Mouse (Mus musculus) embryonic facial prominence, embryonic 15.5 days (tissue): ENCODE data around the gene Serping1. TPM values are rescaled to one million over a fixed set of nuclear protein-coding genes. Genes with fewer than 3 reads are reported as not detected.

Source experiments
- ATAC-seq: fragments of 200-750 bp; cut with Nextera tagmentation; 2 replicates; pipeline ENCODE4 v1.8.0; 2017; ENCODE audit warnings: low read depth, moderate TSS enrichment; ENCODE audit not compliant: insufficient number of reproducible peaks, low FRiP score, low TSS enrichment
- H3K27ac ChIP-seq: fragments of 300-500 bp; sonication (generic); replicated peaks from 2 replicates; pipeline ENCODE4 v1.5.1; 2015; ENCODE audit warnings: mild to moderate bottlenecking, inconsistent platforms
- H3K27me3 ChIP-seq: fragments of 300-500 bp; sonication (generic); 2 replicates; pipeline ENCODE4 v1.6.1; 2015; ENCODE audit warnings: inconsistent platforms
- H3K36me3 ChIP-seq: fragments of 300-500 bp; sonication (generic); 2 replicates; pipeline ENCODE4 v1.6.1; 2015; ENCODE audit warnings: mild to moderate bottlenecking, inconsistent platforms
- H3K4me1 ChIP-seq: fragments of 300-500 bp; sonication (generic); 2 replicates; pipeline ENCODE4 v1.6.1; 2015; ENCODE audit warnings: inconsistent platforms
- H3K4me2 ChIP-seq: fragments of 300-500 bp; sonication (generic); replicated peaks from 2 replicates; pipeline ENCODE4 v1.6.1; 2015; ENCODE audit warnings: mild to moderate bottlenecking, inconsistent platforms
- H3K4me3 ChIP-seq: fragments of 300-500 bp; sonication (generic); replicated peaks from 2 replicates; pipeline ENCODE4 v1.5.1; 2015; ENCODE audit warnings: mild to moderate bottlenecking, inconsistent platforms
- H3K9ac ChIP-seq: fragments of 300-500 bp; sonication (generic); 2 replicates; pipeline ENCODE4 v1.6.1; 2015; ENCODE audit warnings: inconsistent platforms
- H3K9me3 ChIP-seq: fragments of 300-500 bp; sonication (generic); replicated peaks from 2 replicates; pipeline ENCODE4 v1.6.1; 2016; ENCODE audit warnings: inconsistent platforms
- WGBS: fragments of 180-500 bp; shearing (Covaris S2); methylation state at CpG from one replicate; pipeline ENCODE4 v1.1.7; 2015; 5-methylcytosine and 5-hydroxymethylcytosine counted together
- polyA plus RNA-seq: library from polyadenylated mRNA; unstranded; fragments of >200 nt; fragmentation: Nextera tagmentation; extraction: Ambion mirVana; gene quantifications from 2 replicates; pipeline ENCODE4 v1.2.1, GENCODE M21; 2015

Gene Serping1
- polyA plus RNA-seq, 1 experiment from 2014 or later: 48.0 TPM

GRCm38 (mm10) chr2:84800304-84800703 lies 25.1 kb upstream of the Serping1 start:
- no peak overlapping the region for H3K9ac ChIP-seq
- no peak for ATAC-seq
- H3K9me3 ChIP-seq: no peaks in the 10 kb centered on the region
- WGBS: 78% methylated on average over 4 of the region's 4 CpGs
- H3K36me3 ChIP-seq: no peaks in the 10 kb centered on the region
- H3K4me1 ChIP-seq: peaks cover 4% of the 10 kb centered on the region; the same call in 1 of the 2 replicates
- H3K27me3 ChIP-seq: no peaks in the 10 kb centered on the region
- no peak overlapping the region for H3K4me2 ChIP-seq
- no peak overlapping the region for H3K4me3 ChIP-seq
- H3K27ac ChIP-seq: no peak overlapping the region

GRCm38 (mm10) chr2:84799041-84799561 lies 23.9 kb upstream of the Serping1 start:
- peaks cover 4% of the 10 kb centered on the region; the same call in 1 of the 2 replicates for H3K4me1 ChIP-seq
- no peaks in the 10 kb centered on the region for H3K9me3 ChIP-seq
- H3K27me3 ChIP-seq: no peaks in the 10 kb centered on the region
- peak overlapping the region; percentile 34; the same call in 1 of the 2 replicates for H3K27ac ChIP-seq
- peak overlapping the region; percentile 81 for H3K4me2 ChIP-seq
- 0 out of 2 replicates have a peak, but pooled peaks have one; percentile 44 for ATAC-seq
- WGBS: under 1% methylated on average over 16 of the region's 16 CpGs
- H3K9ac ChIP-seq: peak overlapping the region; percentile 1; the same call in 1 of the 2 replicates
- H3K4me3 ChIP-seq: peak overlapping the region; percentile 46
- no peaks in the 10 kb centered on the region for H3K36me3 ChIP-seq

- no peaks in the 10 kb centered on the region for H3K27me3 ChIP-seq
- ATAC-seq: peak; percentile 68
- under 1% methylated on average over 21 of the region's 21 CpGs for WGBS
- H3K9me3 ChIP-seq: no peaks in the 10 kb centered on the region
- peak within 1 kb of the TSS; percentile 34; the same call in 1 of the 2 replicates for H3K27ac ChIP-seq
- H3K4me2 ChIP-seq: peak within 1 kb of the TSS; percentile 81
- no peaks in the 10 kb centered on the region for H3K36me3 ChIP-seq
- peak within 1 kb of the TSS; percentile 46 for H3K4me3 ChIP-seq
- H3K4me1 ChIP-seq: peaks cover 4% of the 10 kb centered on the region; the same call in 1 of the 2 replicates
- H3K9ac ChIP-seq: peak within 1 kb of the TSS; percentile 1; the same call in 1 of the 2 replicates
These were observed 23.3 kb upstream of the Serping1 start, which contains the start of gene Ube2l6 for GRCm38 (mm10) chr2:84798493-84798921. Gene Ube2l6, plus strand, starts transcription at chr2:84798828.

- no peaks in the 10 kb centered on the region for H3K9me3 ChIP-seq
- H3K27me3 ChIP-seq: no peaks in the 10 kb centered on the region
- WGBS: 13% methylated on average over 13 of the region's 13 CpGs
- peak overlapping the region; percentile 1; the same call in 1 of the 2 replicates for H3K9ac ChIP-seq
- H3K4me1 ChIP-seq: peaks cover 4% of the 10 kb centered on the region; the same call in 1 of the 2 replicates
- H3K27ac ChIP-seq: 0 out of 2 replicates have a peak overlapping the region, but pooled peaks have one; percentile 1
- H3K4me2 ChIP-seq: peak overlapping the region; percentile 81
- H3K4me3 ChIP-seq: peak overlapping the region; percentile 46
- no peaks in the 10 kb centered on the region for H3K36me3 ChIP-seq
- peak; percentile 71; the same call in 1 of the 2 replicates for ATAC-seq
These were observed 22.7 kb upstream of the Serping1 start for GRCm38 (mm10) chr2:84797833-84798492.

- ATAC-seq: no peak
These were observed 18.6 kb upstream of the Serping1 start for GRCm38 (mm10) chr2:84793871-84794270.

GRCm38 (mm10) chr2:84793154-84793553 lies 17.9 kb upstream of the Serping1 start:
- WGBS: 93% methylated on average over 3 of the region's 3 CpGs
- H3K4me3 ChIP-seq: no peak overlapping the region
- ATAC-seq: no peak
- no peaks in the 10 kb centered on the region for H3K9me3 ChIP-seq
- no peaks in the 10 kb centered on the region for H3K4me1 ChIP-seq
- H3K4me2 ChIP-seq: no peak overlapping the region
- no peak overlapping the region for H3K9ac ChIP-seq
- no peaks in the 10 kb centered on the region for H3K36me3 ChIP-seq
- no peaks in the 10 kb centered on the region for H3K27me3 ChIP-seq
- no peak overlapping the region for H3K27ac ChIP-seq

More at GRCm38 (mm10) chr2:84793871-84794270, 18.6 kb upstream of the Serping1 start:
- 81% methylated on average over 3 of the region's 3 CpGs for WGBS
- no peaks in the 10 kb centered on the region for H3K4me1 ChIP-seq
- no peak overlapping the region for H3K4me3 ChIP-seq
- H3K27me3 ChIP-seq: no peaks in the 10 kb centered on the region
- no peak overlapping the region for H3K4me2 ChIP-seq
- H3K36me3 ChIP-seq: no peaks in the 10 kb centered on the region
- no peaks in the 10 kb centered on the region for H3K9me3 ChIP-seq
- H3K27ac ChIP-seq: no peak overlapping the region
- H3K9ac ChIP-seq: no peak overlapping the region

- no peaks in the 10 kb centered on the region for H3K27me3 ChIP-seq
- H3K36me3 ChIP-seq: no peaks in the 10 kb centered on the region
- no peak overlapping the region for H3K4me3 ChIP-seq
- no peak for ATAC-seq
- no peak overlapping the region for H3K27ac ChIP-seq
- no peak overlapping the region for H3K4me2 ChIP-seq
- H3K9ac ChIP-seq: no peak overlapping the region
- WGBS: 83% methylated on average over 3 of the region's 3 CpGs
- H3K9me3 ChIP-seq: no peaks in the 10 kb centered on the region
- H3K4me1 ChIP-seq: no peaks in the 10 kb centered on the region
These were observed 17.3 kb upstream of the Serping1 start for GRCm38 (mm10) chr2:84792516-84792915.

- H3K9ac ChIP-seq: no peak overlapping the region
- H3K27ac ChIP-seq: no peak overlapping the region
- H3K4me1 ChIP-seq: no peaks in the 10 kb centered on the region
- H3K4me2 ChIP-seq: no peak overlapping the region
- 49% methylated on average over 9 of the region's 9 CpGs for WGBS
- H3K9me3 ChIP-seq: no peaks in the 10 kb centered on the region
- H3K27me3 ChIP-seq: no peaks in the 10 kb centered on the region
- H3K36me3 ChIP-seq: no peaks in the 10 kb centered on the region
- no peak overlapping the region for H3K4me3 ChIP-seq
- no peak for ATAC-seq
These were observed 15.2 kb upstream of the Serping1 start for GRCm38 (mm10) chr2:84790418-84790817.

GRCm38 (mm10) chr2:84788316-84788715 lies 13.1 kb upstream of the Serping1 start:
- no peak for ATAC-seq
- Histone ChIP-seq H3K27me3 (no peaks in the 10 kb centered on the region), H3K4me1 (no peaks in the 10 kb centered on the region), H3K9me3 (no peaks in the 10 kb centered on the region), H3K4me3 (no peak overlapping the region), H3K27ac (no peak overlapping the region), H3K36me3 (no peaks in the 10 kb centered on the region), H3K4me2 (no peak overlapping the region), H3K9ac (no peak overlapping the region)
- 75% methylated on average over 3 of the region's 3 CpGs for WGBS

- Histone ChIP-seq H3K9me3 (no peaks in the 10 kb centered on the region), H3K4me1 (no peaks in the 10 kb centered on the region), H3K27ac (no peak overlapping the region), H3K4me2 (no peak overlapping the region), H3K36me3 (no peaks in the 10 kb centered on the region), H3K9ac (no peak overlapping the region), H3K4me3 (no peak overlapping the region), H3K27me3 (no peaks in the 10 kb centered on the region)
- no peak for ATAC-seq
- 74% methylated on average over 3 of the region's 3 CpGs for WGBS
These were observed 8.8 kb upstream of the Serping1 start for GRCm38 (mm10) chr2:84783840-84784566.

- Histone ChIP-seq H3K27ac (no peak overlapping the region), H3K4me2 (no peak overlapping the region), H3K36me3 (no peaks in the 10 kb centered on the region), H3K27me3 (no peaks in the 10 kb centered on the region), H3K9ac (no peak overlapping the region), H3K4me1 (no peaks in the 10 kb centered on the region), H3K4me3 (no peak overlapping the region), H3K9me3 (no peaks in the 10 kb centered on the region)
- ATAC-seq: no peak
- WGBS: 87% methylated on average over 1 of the region's 1 CpGs
These were observed 8.1 kb upstream of the Serping1 start for GRCm38 (mm10) chr2:84783315-84783714.
